In the genomic region with DNA sequence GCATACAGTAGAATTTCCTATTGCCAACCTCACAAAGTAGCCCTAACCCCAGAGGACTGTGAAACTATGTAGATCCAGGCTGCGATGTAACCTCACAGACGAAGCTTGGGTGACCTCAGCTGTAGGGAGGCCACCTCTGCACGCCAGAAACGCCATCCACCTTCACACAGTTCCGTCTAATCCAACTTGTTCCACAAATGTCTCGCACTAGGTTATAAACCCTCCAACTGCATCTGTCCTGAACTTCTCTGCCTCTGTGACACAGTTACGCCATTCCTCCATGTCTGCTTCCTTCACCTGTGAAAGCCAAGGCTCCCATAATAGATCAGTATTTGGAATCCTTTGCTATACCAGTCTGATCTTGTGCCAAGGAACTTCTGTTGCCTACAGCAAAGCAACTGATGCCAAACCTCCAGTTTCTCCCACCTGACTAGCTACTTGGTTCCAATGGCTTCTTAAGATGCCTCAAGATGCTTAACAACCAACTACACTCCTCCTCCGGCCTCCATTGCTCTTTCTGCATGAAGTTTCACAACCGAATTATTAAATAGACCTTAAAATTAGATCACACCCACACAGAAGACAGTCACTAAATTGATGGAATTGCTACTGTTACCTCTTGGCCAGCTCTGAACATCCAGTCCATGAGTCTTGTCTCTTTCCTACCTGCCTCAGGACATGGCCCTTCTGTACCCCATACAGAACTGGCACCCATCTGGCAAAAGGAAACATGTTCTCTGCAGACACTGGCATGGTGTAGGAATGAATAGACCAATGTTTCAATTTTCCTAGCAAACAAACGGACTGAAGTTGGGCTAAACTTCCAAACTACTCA, we compare ENCODE assay signal across 8 mouse cellular contexts. TPM values are rescaled to one million over a fixed set of nuclear protein-coding genes. Genes with fewer than 3 reads are reported as not detected.
DNase-seq lines count a peak whose midpoint lies in the region; ATAC-seq and TF ChIP-seq lines count a peak whose summit lies in the region.
"Had no signal": no experiment of that assay in that cellular context is flagged by ENCODE, and none has a peak within 500 bp of the region (broad histone marks: within the 10 kb centered on the region; RNA-seq: fewer than 3 reads in every experiment).

No protein-coding gene starts in this region.

- no peak for DNase-seq in kidney, postnatal 4 days
- no peak for DNase-seq in intestine, embryonic 14.5 days (ENCODE audit: low spot score)
- DNase-seq in right cerebral cortex, postnatal 4 days = no peak
- no peak for DNase-seq in urinary bladder, postnatal 14 days (ENCODE audit: low spot score)

- no peaks in the 10 kb centered on the region for H3K79me2 ChIP-seq in myocyte (ENCODE audit: control insufficient read depth, insufficient read depth)

- H3K4me3 ChIP-seq in kidney, embryonic 16.5 days (ENCODE audit: low read length) = peak overlapping the region; percentile 62
- peak overlapping the region; percentile 62; the same call in 1 of the 2 replicates for H3K4me3 ChIP-seq in embryonic facial prominence, embryonic 13.5 days
- H3K4me3 ChIP-seq in intestine, embryonic 14.5 days (ENCODE audit: low read depth, low read length) = peak overlapping the region; percentile 36; the same call in 1 of the 2 replicates
- peak overlapping the region; percentile 20 for H3K4me3 ChIP-seq in myocyte

- TF ChIP-seq POLR2A in myocyte (IDR thresholded peaks at IDR 0.05; ENCODE audit: insufficient read length, low read depth) = no peak

- H3K27me3 ChIP-seq in kidney, embryonic 16.5 days (ENCODE audit: insufficient read depth, low read length) = no peaks in the 10 kb centered on the region
- no peaks in the 10 kb centered on the region for H3K27me3 ChIP-seq in embryonic facial prominence, embryonic 13.5 days
- no peaks in the 10 kb centered on the region for H3K27me3 ChIP-seq in intestine, embryonic 14.5 days (replicated peaks; ENCODE audit: control insufficient read depth, insufficient read depth, low read length)
- no peaks in the 10 kb centered on the region for H3K27me3 ChIP-seq in myocyte (ENCODE audit: control insufficient read depth, insufficient read depth, insufficient read length)

- H3K9me3 ChIP-seq in kidney, embryonic 16.5 days (ENCODE audit: low read length) = no peaks in the 10 kb centered on the region
- no peaks in the 10 kb centered on the region for H3K9me3 ChIP-seq in embryonic facial prominence, embryonic 13.5 days
- no peaks in the 10 kb centered on the region for H3K9me3 ChIP-seq in intestine, embryonic 14.5 days (ENCODE audit: control insufficient read depth, low read length)

- H3K27ac ChIP-seq in kidney, embryonic 16.5 days (ENCODE audit: low read length) = peak overlapping the region; percentile 90; the same call in 1 of the 2 replicates
- H3K27ac ChIP-seq in embryonic facial prominence, embryonic 13.5 days = no peak overlapping the region
- no peak overlapping the region for H3K27ac ChIP-seq in intestine, embryonic 14.5 days (ENCODE audit: low read depth)
- H3K27ac ChIP-seq: layer of hippocampus, adult 2 months had no signal

- 81% methylated on average over 10 of the region's 10 CpGs for WGBS in kidney, embryonic 16.5 days
- 86% methylated on average over 10 of the region's 10 CpGs for WGBS in embryonic facial prominence, embryonic 13.5 days
- WGBS in intestine, embryonic 14.5 days = 84% methylated on average over 10 of the region's 10 CpGs

- no peak for ATAC-seq in kidney, embryonic 16.5 days (ENCODE audit: low FRiP score, low TSS enrichment)
- no peak for ATAC-seq in embryonic facial prominence, embryonic 13.5 days (ENCODE audit: insufficient number of reproducible peaks, insufficient read depth, low FRiP score, low TSS enrichment, low read depth)
- no peak for ATAC-seq in intestine, embryonic 14.5 days (replicated peaks; ENCODE audit: low FRiP score, low TSS enrichment, low read depth)

- no peak overlapping the region for H3ac ChIP-seq in myocyte (ENCODE audit: control insufficient read depth, insufficient read length)

- no peaks in the 10 kb centered on the region; the same call in 1 of the 2 replicates for H3K36me3 ChIP-seq in kidney, embryonic 16.5 days (ENCODE audit: insufficient read depth, low read length)
- no peaks in the 10 kb centered on the region for H3K36me3 ChIP-seq in embryonic facial prominence, embryonic 13.5 days
- no peaks in the 10 kb centered on the region for H3K36me3 ChIP-seq in intestine, embryonic 14.5 days (ENCODE audit: control insufficient read depth, insufficient read depth, low read length)
- H3K36me3 ChIP-seq in myocyte (ENCODE audit: control insufficient read depth, insufficient read depth) = no peaks in the 10 kb centered on the region

- peak overlapping the region; percentile 75 for H3K9ac ChIP-seq in kidney, embryonic 16.5 days (replicated peaks; ENCODE audit: low read length)
- H3K9ac ChIP-seq in embryonic facial prominence, embryonic 13.5 days = peak overlapping the region; percentile 77
- H3K9ac ChIP-seq in intestine, embryonic 14.5 days (ENCODE audit: low read length) = peak overlapping the region; percentile 47; the same call in 1 of the 2 replicates

- H3K4me1 ChIP-seq in kidney, embryonic 16.5 days (ENCODE audit: insufficient read depth, low read length) = peaks cover 14% of the 10 kb centered on the region; the same call in 1 of the 2 replicates
- peaks cover 11% of the 10 kb centered on the region for H3K4me1 ChIP-seq in embryonic facial prominence, embryonic 13.5 days
- 0 out of 2 replicates have a peak, but pooled peaks cover 5% of the 10 kb centered on the region for H3K4me1 ChIP-seq in intestine, embryonic 14.5 days (replicated peaks; ENCODE audit: control insufficient read depth, insufficient read depth, low read length)

- H3K4me2 ChIP-seq in kidney, embryonic 16.5 days (replicated peaks; ENCODE audit: low read depth, low read length) = peak overlapping the region; percentile 71
- H3K4me2 ChIP-seq in embryonic facial prominence, embryonic 13.5 days = peak overlapping the region; percentile 83
- H3K4me2 ChIP-seq in intestine, embryonic 14.5 days (ENCODE audit: low read length) = peak overlapping the region; percentile 73
- H3K4me2 ChIP-seq in myocyte (ENCODE audit: low read depth) = peak overlapping the region; percentile 62

TF ChIP-seq in myocyte, 11 proteins besides CTCF, POLR2A, EP300 and RAD21:
- TF ChIP-seq E2F4 (IDR thresholded peaks at IDR 0.05; ENCODE audit: insufficient read depth) (no peak), USF1 (IDR thresholded peaks at IDR 0.05; ENCODE audit: low read depth) (no peak), SRF (IDR thresholded peaks at IDR 0.05; ENCODE audit: control insufficient read depth, insufficient read length, low read depth) (no peak), TCF12 (IDR thresholded peaks at IDR 0.05; ENCODE audit: insufficient read depth, poor library complexity, severe bottlenecking) (no peak), CEBPB (IDR thresholded peaks at IDR 0.05; ENCODE audit: insufficient read depth, poor library complexity, severe bottlenecking) (no peak), MYOD1 (IDR thresholded peaks at IDR 0.05; ENCODE audit: control insufficient read depth in 1 of 3, insufficient read length in 2 of 3, low read depth in 2 of 3) (no peak), TCF3 (IDR thresholded peaks at IDR 0.05; ENCODE audit: insufficient read length, low read depth) (no peak), POLR2AphosphoS2 (IDR thresholded peaks at IDR 0.05; ENCODE audit: insufficient read length, low read depth) (no peak), MAX (IDR thresholded peaks at IDR 0.05; ENCODE audit: low read depth) (no peak), MYOG (IDR thresholded peaks at IDR 0.05; ENCODE audit: control insufficient read depth in 1 of 3, insufficient read depth in 1 of 3, insufficient read length in 2 of 3, low read depth in 2 of 3) (no peak), REST (IDR thresholded peaks at IDR 0.05; ENCODE audit: insufficient read depth, insufficient read length) (no peak)
TF ChIP-seq in myocyte: peak in this region for 0.

RNA-seq across cellular contexts. Expression of gene Pctp, which starts 1.1 kb away (rescaled TPM):
- polyA plus RNA-seq in kidney, embryonic 16.5 days (2015; fragmentation: Nextera tagmentation; extraction: Ambion mirVana) = 14.3 and 15.8 TPM in 2 replicates
- 4.7 and 5.0 TPM in 2 replicates for polyA plus RNA-seq in embryonic facial prominence, embryonic 13.5 days (2015; fragmentation: Nextera tagmentation; extraction: Ambion mirVana)
- 9.7 and 10.4 TPM in 2 replicates for polyA plus RNA-seq in intestine, embryonic 14.5 days (2014; fragmentation: Nextera tagmentation; extraction: Ambion mirVana)
- polyA plus RNA-seq in myocyte (2012; fragmentation: generic; extraction: Trizol) = 1.1 TPM

RNA-seq across cellular contexts. Expression of gene Tmem100, which starts 28.5 kb away (rescaled TPM):
- polyA plus RNA-seq in kidney, embryonic 16.5 days (2015; fragmentation: Nextera tagmentation; extraction: Ambion mirVana) = 20.8 and 23.3 TPM in 2 replicates
- 26.3 and 29.4 TPM in 2 replicates for polyA plus RNA-seq in embryonic facial prominence, embryonic 13.5 days (2015; fragmentation: Nextera tagmentation; extraction: Ambion mirVana)
- 17.3 and 19.2 TPM in 2 replicates for polyA plus RNA-seq in intestine, embryonic 14.5 days (2014; fragmentation: Nextera tagmentation; extraction: Ambion mirVana)
- polyA plus RNA-seq in myocyte (2012; fragmentation: generic; extraction: Trizol) = not detected

Comparison
In these comparisons a context has a peak if more than half of its experiments do, and no peak if none do; other contexts are left out.
1. RNA of gene Tmem100, which starts 28.5 kb away (polyA plus RNA-seq): 26.3 to 29.4 TPM in embryonic facial prominence, embryonic 13.5 days, 20.8 to 23.3 TPM in kidney, embryonic 16.5 days and 17.3 to 19.2 TPM in intestine, embryonic 14.5 days; not detected in myocyte (single experiment); every median in the first group is over 10 times any median in the second.
2. Peak in every context shown above with its lines, with median percentiles within 50 percentile points of each other: H3K4me2 ChIP-seq, H3K4me3 ChIP-seq and H3K9ac ChIP-seq.